Mouse (Mus musculus) 416B (cell line): ENCODE results near the gene Cst6.

Experiments
- DNase-seq: peaks from one replicate; pipeline ENCODE4 v3.0.0; 2011; ENCODE audit warnings: low read depth

Cst6 gene

DNA sequence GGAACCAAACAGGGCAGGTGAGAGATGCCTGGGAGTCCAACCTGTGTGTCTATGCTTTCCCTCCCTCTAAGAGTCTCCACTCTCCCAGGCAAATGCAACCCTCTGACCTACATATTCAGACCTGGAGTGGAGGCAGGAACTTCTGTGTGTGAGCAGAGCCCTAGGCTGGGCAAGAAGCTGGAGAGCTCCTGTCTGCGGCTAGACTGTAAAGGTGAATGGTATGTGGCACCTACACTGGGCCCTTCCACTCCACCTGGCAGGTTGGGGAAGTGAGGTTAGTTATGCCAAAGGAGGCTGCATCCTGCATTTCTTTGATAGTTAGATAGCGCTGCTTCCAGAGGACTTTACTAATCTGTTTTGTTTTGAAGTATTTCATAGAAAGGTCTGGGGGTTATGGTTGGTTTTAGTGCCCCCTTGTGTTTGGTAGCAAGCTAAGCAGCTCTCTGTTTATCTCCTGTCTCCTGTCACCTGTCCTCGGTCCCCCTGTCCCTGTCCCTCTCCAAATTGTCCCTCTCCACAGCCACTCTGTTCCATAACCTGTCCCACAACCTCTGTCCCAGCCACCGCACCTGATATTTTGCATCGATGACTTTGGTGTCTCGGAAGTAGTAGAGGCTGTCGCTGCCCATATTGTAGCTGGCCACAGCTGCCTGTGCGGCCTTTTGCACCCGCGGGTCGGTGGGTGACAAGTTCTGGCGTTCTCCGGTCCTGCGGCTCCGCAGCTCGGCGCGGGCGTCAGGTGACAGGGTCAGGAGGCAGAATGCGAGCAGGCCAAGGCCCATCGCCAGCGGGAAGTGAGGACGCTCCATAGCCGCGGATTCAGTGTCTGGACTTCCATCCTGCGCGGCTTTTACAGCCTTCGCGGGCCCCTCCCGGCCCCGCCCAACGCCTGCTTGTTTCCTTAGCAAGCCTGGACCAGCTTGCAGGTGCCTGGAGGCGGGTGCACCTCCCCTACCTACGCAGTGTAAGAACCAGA, 560 bp downstream of the Cst6 start:
- DNase-seq = peak; percentile 54

DNA sequence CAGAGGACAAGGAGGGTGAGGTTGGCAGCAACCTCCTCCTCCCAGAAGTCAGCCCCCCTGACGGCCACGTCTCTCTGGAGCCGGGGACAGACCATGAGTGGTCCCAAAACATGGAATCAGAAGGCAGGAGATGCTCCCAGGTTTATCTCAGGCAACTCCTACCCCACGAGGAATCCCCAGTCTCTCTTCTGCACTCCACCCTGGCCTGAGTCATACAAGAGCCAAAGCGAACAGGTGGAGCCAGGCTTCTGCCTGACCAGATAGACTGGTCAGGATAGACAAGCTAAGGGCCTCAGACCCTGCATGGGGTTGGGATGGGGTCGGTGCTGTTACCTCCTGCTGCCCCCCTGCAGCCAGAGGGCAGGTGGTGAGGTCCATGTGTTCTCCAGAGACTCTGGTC, 1.3 kb downstream of the Cst6 start:
- DNase-seq = no peak

DNA sequence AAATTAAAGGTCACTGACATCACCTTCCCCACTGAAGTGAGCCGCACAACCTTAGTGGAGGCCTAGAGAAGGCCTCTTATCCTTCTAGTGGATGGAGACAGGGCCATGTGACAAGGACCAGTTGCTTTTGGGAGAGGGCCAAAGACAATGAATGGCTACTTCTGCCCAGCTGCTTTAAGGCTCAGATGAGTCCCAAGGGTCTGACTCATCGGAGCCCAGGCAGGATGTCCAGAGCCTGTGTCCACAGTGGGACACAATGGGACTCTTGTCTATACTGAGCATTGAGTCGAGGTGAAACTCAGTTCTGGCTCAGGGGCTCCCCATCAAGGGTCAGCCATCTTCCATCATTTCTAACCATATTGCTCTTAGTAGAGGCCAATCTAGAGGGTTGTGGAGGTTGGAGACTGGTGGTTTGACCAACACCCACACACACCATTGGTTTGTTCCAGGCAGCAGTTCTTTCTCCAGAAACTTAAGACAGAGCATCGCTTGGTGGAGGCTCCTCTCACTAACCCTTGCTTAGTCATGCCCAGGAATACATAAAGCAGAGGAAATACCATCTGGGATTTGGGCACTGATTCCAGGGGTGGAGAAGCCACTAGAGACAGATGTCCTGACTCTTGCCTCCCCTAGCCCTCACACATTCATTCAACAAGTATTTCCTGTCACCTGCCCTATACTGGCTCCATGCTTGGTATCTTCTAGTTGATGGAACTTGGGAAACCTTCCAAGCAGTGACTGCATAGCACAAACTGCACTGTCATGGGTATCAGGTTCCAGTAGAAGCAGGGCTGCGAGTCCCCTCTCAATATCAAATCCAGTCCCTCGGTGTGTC, 3.9 kb downstream of the Cst6 start:
- DNase-seq = peak; percentile 52

DNA sequence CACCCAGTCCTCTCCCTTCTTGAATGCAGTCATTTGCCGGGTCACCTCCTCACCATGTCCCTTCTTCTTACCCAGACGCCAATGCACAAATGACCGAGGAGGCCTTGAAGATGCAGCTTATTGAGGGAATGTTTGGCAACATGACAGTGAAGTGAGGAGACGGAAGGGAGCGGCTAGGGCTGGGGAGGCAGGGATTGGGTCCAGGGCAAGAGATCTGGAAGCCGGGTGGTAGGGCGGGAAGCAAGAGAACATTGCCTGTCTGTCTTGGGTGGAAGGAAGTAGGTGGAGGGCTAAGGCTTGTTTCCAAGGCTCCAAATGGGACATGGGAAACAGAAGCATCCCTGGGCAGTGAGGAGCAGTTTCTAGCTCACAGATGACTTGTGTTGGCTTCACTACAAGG, 8.0 kb downstream of the Cst6 start:
- DNase-seq = no peak

DNA sequence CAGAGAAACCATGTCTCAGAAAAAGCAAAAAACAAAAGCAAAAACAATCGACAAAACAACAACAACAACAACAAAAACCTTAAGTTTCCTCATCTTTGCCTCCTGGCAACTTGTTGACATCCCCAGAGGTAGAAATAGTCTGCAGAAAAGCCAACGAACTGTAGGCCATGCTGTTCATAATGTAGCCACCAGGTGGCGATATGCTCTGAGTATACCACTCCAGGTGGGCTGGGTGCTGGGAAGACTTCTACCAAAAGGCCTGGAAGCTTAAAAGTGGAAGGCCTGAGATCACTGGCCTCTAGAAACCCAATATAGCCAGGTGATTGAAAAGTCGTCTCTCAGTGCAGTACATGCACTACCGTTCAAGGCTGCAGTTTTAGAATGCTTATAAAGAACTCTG, 11.4 kb downstream of the Cst6 start:
- DNase-seq = peak; percentile 79

DNA sequence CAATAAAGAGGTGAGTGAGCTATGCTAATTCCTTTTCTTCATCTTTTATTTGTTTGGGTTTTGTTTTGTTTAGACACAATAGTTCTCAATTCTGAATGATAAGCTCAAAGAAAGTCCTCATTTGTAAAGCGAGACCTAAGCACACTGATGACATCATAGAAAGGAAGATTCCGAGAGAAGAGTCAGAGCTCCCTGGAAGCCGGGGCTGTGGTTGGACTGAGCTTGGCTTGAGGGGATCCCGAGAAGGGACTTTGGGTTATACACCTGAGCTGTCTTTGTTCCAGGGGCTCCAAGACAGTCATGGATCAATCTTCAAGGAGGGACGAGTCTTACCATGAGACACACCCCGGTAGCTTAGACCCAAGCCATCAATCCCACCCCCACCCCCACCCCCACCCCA, 13.9 kb downstream of the Cst6 start, which contains the start of gene Catsper1:
Catsper1 (plus strand) TSS at position 301 of the 400 bp plus-strand sequence.
- DNase-seq = no peak

DNA sequence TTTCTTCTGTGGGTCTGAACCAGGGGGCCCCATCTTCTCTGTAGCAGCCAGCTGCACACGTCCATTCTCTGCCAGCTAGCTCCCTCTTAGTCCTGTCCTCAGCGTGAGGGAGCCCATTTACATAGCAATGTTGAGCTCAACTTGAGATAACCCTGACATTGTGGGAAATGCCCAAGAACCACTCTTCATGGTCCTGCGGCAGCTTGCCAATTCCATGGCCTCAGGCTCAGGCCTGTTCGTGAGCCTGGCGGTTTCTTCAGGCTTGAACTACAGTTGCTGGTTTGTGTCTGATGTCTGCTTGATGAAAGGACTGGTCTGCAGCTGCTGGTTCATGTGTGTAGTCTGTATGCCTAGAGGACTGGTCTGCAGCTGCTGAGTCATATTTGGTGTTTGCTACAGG, 14.6 kb downstream of the Cst6 start:
- no peak for DNase-seq

DNA sequence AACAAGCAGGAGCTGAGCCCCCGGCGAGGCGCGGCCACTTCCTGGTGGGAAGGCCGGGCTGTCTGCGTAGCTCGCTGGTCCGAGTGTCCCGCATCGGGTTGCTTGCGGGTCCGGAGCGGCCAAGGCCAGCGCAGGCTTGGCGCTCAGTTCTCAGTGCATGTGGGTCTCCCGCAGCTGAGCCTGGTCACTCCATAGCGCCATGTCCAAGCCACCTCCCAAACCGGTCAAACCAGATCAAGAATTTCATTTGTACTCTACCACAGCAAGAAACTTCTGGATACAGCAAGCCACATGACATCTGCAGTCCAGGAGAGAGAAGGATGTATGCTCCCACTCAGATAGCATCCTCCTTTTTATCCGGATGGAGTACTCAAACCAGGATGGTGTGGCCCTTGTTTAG, 21.4 kb downstream of the Cst6 start:
- DNase-seq = no peak

DNA sequence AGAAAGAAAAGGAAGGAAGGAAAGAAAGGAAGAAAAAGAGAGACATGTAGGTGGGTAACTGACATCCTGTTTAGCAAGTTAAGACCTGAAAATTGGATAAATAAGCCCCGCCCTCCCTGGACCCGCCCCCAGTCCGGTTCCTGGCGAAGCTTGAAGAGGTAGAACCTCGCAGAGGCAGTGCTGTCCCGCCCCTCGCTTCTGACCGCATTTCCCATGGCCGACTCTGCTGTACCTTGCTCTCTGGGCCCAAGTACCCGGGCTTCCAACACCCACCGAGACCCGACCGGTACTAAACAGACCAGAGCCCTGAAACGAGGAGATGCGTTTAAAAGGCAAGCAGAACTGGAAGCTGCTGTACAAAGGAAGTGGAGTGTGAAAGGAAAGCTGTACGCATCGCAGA, 25.6 kb downstream of the Cst6 start:
- DNase-seq = no peak

DNA sequence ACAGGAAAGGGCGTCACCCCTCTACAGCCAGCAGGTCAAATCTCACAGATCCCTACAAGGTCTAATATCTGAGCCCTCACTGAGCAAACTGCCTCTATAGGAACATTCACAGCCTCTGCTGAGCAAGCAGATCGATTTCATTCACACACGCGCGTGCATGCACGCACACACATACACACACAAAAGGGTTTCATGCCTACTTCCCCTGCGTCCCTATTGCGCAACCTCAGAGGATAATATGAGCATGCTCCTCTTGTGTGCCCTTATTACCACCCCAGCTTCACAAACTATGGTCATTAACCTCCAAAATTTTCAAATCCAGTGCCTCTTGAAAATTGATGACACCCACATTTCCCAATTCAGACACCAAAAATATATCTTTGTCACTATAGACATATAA, 36.2 kb downstream of the Cst6 start:
- peak; percentile 55 for DNase-seq

DNA sequence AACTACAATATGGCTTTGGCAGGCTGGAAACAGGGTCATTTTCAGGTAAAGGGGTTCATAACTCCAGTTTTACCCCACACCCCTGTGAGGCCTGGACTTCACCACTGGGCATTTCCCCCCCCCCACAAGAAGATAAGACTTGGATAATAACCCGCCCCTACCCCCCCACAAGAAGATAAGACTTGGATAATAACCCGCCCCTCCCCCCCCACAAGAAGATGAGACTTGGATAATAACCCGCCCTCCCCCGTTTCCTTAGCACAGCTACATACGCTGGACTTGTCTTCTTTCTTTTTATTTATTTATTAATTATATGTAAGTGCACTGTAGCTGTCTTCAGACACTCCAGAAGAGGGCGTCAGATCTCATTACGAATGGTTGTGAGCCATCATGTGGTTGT, 40.3 kb downstream of the Cst6 start:
- DNase-seq = peak; percentile 28

DNA sequence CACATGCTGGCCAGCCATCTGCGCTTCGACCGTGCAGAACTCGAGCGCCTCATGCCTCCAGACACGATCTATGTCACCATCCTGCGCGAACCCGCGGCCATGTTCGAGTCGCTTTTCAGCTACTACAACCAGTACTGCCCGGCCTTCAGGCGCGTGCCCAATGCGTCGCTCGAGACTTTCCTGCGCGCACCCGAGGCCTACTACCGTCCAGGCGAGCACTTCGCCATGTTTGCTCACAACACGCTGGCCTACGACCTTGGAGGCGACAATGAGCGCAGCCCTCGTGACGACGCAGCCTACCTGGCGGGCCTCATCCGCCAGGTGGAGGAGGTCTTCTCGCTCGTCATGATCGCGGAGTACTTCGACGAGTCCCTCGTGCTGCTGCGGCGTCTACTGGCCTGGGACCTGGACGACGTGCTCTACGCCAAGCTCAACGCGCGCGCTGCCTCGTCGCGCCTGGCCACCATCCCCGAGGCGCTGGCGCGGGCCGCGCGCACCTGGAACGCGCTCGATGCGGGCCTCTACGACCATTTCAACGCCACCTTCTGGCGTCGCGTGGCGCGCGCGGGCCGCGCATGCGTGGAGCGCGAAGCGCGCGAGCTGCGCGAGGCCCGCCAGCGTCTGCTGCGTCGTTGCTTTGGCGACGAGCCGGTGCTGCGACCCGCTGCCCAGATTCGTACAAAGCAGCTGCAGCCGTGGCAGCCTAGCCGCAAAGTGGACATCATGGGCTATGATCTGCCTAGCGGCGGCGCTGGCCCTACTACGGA, 42.2 kb downstream of the Cst6 start:
- no peak for DNase-seq

DNA sequence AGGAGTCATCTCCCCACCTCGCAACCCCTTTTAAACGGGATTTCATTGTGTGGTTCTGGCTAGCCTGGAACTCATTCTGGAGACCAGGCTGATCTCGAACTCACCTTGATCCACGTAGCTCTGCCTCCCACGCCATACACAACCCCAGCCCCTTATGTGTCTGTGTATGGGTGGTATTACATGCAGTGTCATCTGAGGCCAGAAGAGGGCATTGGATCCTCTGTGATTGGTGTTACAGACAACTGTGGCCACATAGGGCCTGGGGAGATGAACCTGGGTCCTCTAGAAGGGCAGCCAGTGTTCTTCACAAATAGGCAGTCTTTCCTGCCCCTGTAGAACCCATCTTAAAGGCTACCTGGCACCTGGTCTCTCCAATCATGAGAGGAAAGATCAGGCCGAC, 43.1 kb downstream of the Cst6 start:
- DNase-seq = peak; percentile 35

DNA sequence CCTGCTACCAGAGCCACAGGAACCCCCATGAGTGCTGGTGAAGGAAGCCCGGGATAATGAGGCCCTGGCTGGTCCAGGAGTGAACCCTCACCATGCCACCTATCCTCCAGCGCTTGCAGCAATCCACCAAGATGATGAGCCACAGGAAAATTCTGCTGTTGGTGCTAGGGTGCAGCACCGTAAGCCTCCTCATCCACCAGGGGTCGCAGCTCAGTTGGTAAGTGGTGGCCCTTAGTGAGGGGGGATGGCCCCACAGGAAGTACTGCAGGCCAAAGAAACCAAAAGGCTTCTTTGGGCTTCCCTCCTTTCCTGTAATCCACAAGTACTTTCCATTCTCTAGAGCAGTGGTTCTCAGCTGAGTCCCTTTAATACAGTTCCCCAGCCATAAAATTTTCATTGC, 46.9 kb downstream of the Cst6 start:
- peak; percentile 89 for DNase-seq

DNA sequence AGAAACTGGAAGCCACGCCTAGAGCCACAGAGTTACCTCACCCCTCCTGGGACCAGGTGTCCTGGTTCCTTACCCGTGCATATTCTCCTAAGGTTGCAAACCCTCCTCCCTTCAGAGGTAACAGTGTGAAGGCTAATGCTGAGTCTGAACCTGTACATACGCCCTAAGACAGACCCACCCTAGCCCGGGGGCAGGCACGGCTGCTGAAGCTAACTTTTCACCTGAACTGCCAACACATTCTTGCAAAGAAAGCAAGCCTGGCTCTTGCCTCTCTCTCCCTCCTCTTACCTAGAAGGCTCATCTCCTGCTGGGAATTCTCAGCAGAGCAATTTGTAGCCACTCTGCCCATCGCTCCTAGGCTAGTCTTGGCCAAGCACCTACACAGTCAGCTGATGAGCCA, 48.8 kb downstream of the Cst6 start:
- DNase-seq = no peak

DNA sequence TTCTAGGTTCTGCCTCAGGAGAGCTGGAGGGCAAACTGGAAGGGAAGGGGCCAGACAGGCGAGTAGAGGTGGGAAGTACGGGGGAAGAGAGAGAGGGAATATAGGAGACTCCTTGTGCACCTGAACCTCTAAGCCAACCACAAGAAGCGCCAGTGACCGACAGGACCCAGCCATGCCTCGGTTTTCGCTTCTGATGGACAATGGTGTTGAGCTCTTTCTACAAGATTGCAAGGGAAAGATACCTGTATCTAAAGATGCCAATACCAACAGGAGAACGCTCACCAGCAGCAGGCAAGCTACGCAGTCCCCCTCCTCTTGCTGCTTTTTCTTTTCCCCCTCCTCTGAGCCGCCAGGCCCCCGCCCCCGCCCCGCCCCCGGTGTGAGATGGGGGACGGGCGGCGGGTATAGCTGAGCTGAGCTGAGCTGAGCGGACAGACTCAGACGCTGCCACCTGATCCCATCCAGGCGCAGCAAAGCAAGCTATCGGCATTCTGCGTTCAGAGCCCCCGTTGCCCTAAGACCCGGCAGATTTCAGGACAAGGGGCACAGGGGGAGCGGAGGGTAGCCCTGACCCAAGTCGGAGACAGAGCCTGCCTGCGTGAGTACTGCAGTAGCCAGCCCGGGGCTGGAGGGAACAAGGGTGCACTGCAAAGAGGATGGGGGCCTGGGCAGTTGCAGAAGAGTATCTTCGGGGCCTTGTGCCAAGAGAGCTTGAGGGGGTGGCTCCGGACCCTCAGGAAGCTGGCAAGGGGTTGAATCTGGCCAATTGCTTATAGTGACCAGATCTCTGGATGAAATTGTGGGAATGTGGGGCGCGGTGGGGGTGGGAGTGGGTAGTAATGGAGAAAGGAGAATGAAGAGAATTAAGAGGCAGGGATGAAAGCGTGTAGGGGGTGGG, 51.2 kb downstream of the Cst6 start, which contains the start of gene Gal3st3:
Gal3st3 (plus strand) TSS at position 429 of the 898 bp plus-strand sequence.
- no peak for DNase-seq

DNA sequence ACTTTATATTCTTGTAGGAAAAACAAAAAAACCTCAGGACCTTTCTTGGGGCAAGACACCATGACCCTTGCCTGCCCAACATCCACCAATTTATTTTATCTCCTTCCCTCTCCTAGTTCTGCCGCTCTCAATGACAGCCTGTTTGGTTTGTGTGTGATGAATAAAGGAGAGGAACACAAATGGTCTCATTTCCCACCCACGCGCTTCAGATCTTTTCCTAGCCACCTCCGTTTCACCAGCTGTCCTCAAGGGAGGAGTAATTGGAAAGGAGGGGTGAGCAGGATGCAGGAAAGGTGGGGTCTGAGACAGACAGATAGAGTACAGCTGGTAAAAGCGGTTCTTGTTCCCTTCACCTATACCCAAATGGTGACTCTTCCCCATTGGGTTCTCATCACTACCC, 52.7 kb downstream of the Cst6 start:
- no peak for DNase-seq

DNA sequence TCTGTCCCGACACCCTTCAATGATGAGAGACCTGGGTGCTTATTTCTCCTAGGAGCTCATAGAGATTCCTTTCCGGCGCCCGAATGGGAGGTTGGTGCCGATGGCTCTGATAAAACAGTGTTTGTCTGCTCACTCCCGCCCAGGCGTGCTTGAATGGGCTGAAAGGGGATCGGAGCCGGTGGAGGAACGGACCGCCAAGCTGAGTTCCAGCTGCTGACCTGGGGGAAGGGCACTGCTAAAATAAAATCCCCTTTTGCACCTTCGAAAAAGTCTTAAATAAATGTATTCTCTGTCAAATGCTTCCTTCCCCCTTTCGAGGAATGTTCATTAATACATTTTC, 53.7 kb downstream of the Cst6 start:
- DNase-seq = no peak

DNA sequence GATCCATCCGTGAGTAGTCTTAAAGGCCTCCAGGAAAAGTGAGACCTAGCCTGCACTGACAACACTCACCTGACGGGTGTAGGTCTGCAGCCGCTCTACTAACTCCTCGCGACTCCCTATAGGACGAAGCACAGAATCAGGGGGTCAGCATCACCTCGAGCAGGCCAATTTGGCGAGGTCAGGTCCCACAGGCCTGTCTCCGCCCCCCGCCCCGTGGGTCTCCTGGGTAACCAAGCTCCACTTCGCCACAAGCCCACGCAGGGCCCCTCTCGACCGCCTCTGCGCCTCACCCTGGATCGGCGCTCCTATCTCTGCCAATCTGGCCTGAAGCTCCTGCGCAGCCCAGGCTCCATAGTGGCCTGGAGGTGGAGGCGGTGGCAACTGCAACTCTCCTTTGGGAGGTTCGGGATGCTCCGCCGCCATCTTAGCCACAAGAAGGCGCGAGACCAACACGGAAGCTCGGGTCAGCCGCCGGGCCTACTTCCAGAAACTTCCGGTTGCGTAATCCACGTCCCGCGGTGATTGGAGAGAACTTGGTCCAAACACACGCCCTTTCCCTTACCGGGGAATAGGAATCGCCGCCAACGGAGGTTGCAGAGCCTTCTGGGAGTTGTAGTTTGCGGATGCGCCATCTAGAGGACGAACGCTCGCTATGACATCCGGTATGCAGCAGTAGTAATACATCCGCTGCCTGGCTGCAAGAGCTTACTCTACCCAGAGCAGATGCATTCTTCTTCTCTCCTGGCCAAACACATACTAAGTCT, 54.2 kb downstream of the Cst6 start, which contains the start of gene Sf3b2:
Sf3b2 (minus strand) TSS at position 484 of the 764 bp plus-strand sequence.
- DNase-seq = peak; percentile 100
